Mouse (Mus musculus) G1E (cell line): ENCODE measurements at regions not wholly inside any gene's neighbourhood (a gene's known extent, or its start where the extent isn't known, plus 50 kb on each side); places are given as distances from the start of the nearest gene placed in this dataset.

ENCODE experiments used
- CTCF ChIP-seq: IDR thresholded peaks from 2 replicates; pipeline ENCODE4 v1.5.1; 2012; ENCODE audit warnings: low read depth, low read length, inconsistent platforms, mixed read lengths
- TAL1 ChIP-seq: conservative IDR thresholded peaks from 2 replicates; pipeline ENCODE4 v1.6.1; 2012; ENCODE audit warnings: low read depth, low read length, inconsistent platforms, mixed read lengths

DNA sequence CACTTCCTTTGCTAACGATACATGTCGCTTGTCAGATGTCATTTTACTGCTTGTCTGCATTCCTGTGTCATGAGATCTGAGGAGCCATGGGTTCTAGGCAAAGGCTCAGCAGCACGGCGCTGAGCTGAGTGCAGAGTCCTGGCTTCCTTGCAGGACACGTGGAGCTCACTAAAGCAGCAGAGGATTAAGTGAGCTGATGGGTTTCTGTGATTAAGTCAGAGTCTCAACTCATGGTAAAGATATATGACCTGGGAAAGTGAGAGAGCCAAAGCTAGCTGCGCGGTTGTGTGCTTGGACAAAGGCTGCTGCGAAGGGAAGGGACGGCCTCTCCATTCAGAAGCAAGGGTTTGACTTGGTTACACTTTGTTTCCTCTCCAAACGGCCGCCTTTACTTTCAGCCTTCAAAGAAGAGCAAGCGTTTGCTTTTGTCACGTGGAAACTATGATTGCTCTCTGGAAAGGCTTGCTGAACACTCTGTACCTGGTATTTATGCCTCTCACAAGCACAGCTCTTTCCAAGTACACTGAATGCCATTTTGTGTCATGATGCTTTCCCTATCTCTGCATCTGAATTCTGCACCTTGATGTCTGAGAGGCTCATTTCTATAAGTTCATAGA, 292.5 kb downstream of the Klf5 start:
- TF ChIP-seq CTCF (no peak), TAL1 (no peak)
